Mouse (Mus musculus) embryonic facial prominence, embryonic 10.5 days (tissue): ENCODE results near the gene Snrnp40. TPM values are rescaled to one million over a fixed set of nuclear protein-coding genes. Genes with fewer than 3 reads are reported as not detected.
A peak's percentile ranks its signal among the peaks of the same experiment; 100 is the strongest.

ENCODE experiments used
- DNase-seq: peaks from one replicate; pipeline ENCODE4 v3.0.0-alpha.2; 2017; ENCODE audit warnings: low spot score
- H3K27ac ChIP-seq: fragments of 300-500 bp; sonication (generic); replicated peaks from 2 replicates; pipeline ENCODE4 v1.5.1; 2016; ENCODE audit warnings: mild to moderate bottlenecking
- H3K27me3 ChIP-seq: fragments of 300-500 bp; sonication (generic); replicated peaks from 2 replicates; pipeline ENCODE4 v1.6.1; 2016; ENCODE audit warnings: low read depth, mild to moderate bottlenecking; ENCODE audit not compliant: poor library complexity, severe bottlenecking
- H3K36me3 ChIP-seq: fragments of 300-500 bp; sonication (generic); replicated peaks from 2 replicates; pipeline ENCODE4 v1.6.1; 2016; ENCODE audit warnings: mild to moderate bottlenecking, moderate library complexity
- H3K4me1 ChIP-seq: fragments of 300-500 bp; sonication (generic); 2 replicates; pipeline ENCODE4 v1.6.1; 2016
- H3K4me3 ChIP-seq: fragments of 300-500 bp; sonication (generic); 2 replicates; pipeline ENCODE4 v1.5.1; 2016; ENCODE audit warnings: mild to moderate bottlenecking, moderate library complexity
- H3K9me3 ChIP-seq: fragments of 300-500 bp; sonication (generic); 2 replicates; pipeline ENCODE4 v1.6.1; 2016; ENCODE audit warnings: mild to moderate bottlenecking
- WGBS: fragments of 180-500 bp; shearing (Covaris S2); methylation state at CpG from one replicate; pipeline ENCODE4 v1.1.7; 2016; 5-methylcytosine and 5-hydroxymethylcytosine counted together
- polyA plus RNA-seq: library from polyadenylated mRNA; unstranded; fragments of >200 nt; fragmentation: Nextera tagmentation; extraction: Ambion mirVana; gene quantifications from 2 replicates; pipeline ENCODE4 v1.2.1, GENCODE M21; 2016

The Snrnp40 gene
- polyA plus RNA-seq, 1 experiment from 2014 or later, result 220 TPM

- WGBS, result 92% methylated on average over 9 of the region's 9 CpGs
- Histone ChIP-seq H3K9me3 (no peaks in the 10 kb centered on the region), H3K27me3 (no peaks in the 10 kb centered on the region), H3K36me3 (peaks cover 78% of the 10 kb centered on the region), H3K4me1 (no peaks in the 10 kb centered on the region), H3K27ac (no peak overlapping the region), H3K4me3 (no peak overlapping the region)
- DNase-seq, result no peak
Measured at GRCm38 (mm10) chr4:130327366-130327765, 32.6 kb upstream of the Snrnp40 start.

DNA sequence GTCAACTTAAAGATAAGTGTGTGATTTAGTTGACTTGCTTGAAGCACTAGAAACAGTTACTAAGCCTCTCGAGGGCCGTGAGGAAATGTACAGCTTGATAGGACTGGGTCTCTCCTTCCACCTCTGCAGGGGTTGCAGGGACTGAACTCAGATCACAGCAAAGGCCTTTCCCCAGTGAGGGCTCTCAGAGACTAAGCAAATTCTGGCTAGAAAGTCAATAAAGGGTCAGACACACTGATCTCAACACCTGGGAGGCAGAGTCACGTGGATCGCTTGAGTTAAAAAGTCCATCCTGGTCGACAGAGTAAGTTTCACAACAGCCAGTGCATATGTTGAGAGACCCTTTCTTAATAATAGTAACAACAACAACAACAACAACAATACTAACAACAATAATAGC is 24.1 kb upstream of the Snrnp40 start:
- Histone ChIP-seq H3K27ac (no peak overlapping the region), H3K36me3 (peaks cover 69% of the 10 kb centered on the region), H3K4me3 (no peak overlapping the region), H3K9me3 (no peaks in the 10 kb centered on the region), H3K27me3 (no peaks in the 10 kb centered on the region), H3K4me1 (no peaks in the 10 kb centered on the region)
- WGBS, result 92% methylated on average over 5 of the region's 5 CpGs
- DNase-seq, result no peak

DNA sequence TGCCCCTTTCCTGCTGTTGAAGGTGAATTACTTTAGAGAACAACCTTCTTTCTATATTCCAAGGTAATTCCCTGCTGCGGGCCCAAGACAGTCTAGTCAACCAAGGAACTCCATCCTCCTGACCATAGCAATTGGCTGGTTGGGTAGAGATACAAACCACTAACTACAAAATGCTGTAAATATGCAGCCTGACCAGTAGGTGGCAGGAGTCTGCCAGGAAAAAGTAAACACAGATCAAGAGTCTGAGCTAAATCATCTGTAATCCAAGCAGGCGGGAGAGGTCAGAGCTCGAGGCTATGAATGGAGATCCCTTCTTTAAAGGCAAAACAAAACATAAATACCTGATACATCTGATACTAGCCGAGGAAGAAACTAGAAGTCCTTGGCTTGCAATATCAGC is 18.2 kb upstream of the Snrnp40 start:
- 28% methylated on average over 4 of the region's 4 CpGs for WGBS
- Histone ChIP-seq H3K9me3 (no peaks in the 10 kb centered on the region), H3K27me3 (no peaks in the 10 kb centered on the region), H3K4me3 (no peak overlapping the region), H3K4me1 (peaks cover 4% of the 10 kb centered on the region), H3K27ac (no peak overlapping the region), H3K36me3 (peaks cover 51% of the 10 kb centered on the region)
- peak; percentile 57 for DNase-seq

DNA sequence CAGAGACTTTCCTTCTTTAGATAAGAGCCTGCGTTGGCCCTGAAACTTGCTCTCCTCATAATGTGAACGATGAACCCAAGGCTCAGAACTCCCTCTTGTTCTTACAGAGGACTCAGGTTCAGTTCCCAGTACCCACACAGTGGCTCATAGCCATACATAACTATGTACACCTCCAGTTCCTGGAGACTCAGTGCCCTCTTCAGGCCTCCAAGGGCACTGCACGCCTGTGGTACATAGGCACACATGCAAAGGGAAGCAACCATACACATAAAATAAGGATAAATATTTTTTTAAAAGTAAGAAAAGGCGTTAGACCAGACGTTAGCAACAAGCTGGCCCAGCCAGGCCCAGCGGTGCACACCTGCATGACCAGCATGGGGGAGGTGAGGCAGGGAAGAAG is 10.3 kb upstream of the Snrnp40 start:
- Histone ChIP-seq H3K9me3 (no peaks in the 10 kb centered on the region), H3K4me1 (no peaks in the 10 kb centered on the region), H3K27ac (no peak overlapping the region), H3K27me3 (no peaks in the 10 kb centered on the region), H3K4me3 (no peak overlapping the region), H3K36me3 (peaks cover 87% of the 10 kb centered on the region)
- 96% methylated on average over 6 of the region's 6 CpGs for WGBS
- DNase-seq, result no peak

DNA sequence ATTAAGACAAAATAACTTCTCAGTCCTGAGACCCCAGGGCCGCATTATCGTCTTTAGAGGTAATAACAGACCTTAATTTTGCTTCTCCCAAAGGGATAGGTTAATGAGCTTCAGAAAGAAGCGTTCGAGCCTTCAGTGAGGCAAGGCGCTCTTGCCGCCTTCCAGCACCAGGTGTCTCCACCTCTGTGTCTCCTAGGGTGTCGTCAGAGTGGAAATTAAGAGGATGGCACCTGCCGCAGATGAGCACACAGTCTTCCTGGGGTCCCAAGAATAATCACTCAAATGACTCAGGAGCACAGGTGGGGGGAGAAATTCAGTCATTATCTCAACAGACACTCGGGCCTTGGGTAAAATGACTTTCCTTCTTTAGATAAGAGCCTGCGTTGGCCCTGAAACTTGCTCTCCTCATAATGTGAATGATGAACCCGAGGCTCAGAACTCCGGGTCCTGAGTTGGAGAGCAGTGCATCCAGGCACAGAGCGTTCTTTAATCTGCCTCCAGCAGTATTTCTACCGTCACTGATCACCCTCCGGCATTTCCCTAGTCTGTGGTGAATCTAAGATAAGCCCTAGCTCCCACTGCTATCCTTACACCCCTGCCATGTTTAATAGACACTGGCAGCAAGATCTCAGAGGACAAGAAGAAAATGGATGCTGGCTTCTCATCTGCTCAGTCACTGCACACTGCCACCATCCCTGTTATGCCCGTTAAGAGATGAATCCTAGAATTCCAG is 9.1 kb upstream of the Snrnp40 start:
- Histone ChIP-seq H3K4me3 (no peak overlapping the region), H3K27ac (no peak overlapping the region), H3K27me3 (no peaks in the 10 kb centered on the region), H3K36me3 (peaks cover 87% of the 10 kb centered on the region), H3K4me1 (no peaks in the 10 kb centered on the region), H3K9me3 (no peaks in the 10 kb centered on the region)
- WGBS, result 89% methylated on average over 16 of the region's 16 CpGs
- DNase-seq, result no peak

DNA sequence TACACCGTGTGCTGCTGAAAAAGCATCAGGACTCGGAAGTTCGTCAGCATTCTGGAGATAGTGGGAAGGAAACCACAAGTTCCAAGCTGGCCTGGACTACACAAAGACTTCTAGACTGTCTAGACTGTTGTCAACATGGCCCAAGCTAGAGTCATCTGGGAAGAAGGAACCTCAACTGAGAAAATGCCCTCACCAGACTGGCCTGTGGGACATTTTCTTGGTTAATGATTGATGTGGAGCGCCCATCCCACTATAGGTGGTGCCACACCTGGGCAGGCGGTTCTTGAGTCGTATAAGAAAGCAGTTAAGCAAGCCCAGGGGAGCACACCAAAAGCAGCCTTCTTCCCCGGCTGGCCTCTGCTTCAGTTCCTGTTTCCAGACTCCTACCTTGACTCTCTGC is 7.3 kb upstream of the Snrnp40 start:
- Histone ChIP-seq H3K36me3 (peaks cover 89% of the 10 kb centered on the region), H3K4me1 (no peaks in the 10 kb centered on the region)
- WGBS, result 90% methylated on average over 7 of the region's 7 CpGs

DNA sequence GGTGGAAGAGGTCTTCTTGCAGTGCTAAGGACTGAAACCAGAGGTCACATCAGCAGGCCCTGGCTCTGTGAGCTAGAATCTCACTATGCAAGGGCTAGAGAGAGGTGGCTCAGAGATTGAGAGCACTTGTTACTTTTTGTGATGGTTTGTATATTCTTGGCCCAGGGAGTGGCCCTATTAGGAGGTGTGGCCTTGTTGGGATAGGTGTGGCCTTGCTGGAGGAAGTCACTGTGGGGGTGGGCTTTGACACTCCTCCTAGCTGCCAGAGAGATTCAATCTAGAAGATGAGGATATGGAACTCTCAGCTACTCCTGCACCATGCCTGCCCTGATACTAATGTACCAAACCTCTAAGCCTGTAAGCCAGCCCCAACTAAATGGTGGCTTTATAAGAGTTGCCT is 2.0 kb upstream of the Snrnp40 start:
- H3K36me3 ChIP-seq, result peaks cover 55% of the 10 kb centered on the region
- no peak overlapping the region for H3K27ac ChIP-seq
- no peak for DNase-seq
- H3K4me3 ChIP-seq, result no peak overlapping the region
- H3K27me3 ChIP-seq, result no peaks in the 10 kb centered on the region
- peaks cover 22% of the 10 kb centered on the region for H3K4me1 ChIP-seq
- H3K9me3 ChIP-seq, result 0 out of 2 replicates have a peak, but pooled peaks cover 3% of the 10 kb centered on the region

More for the DNA sequence above, 7.3 kb upstream of the Snrnp40 start:
- no peak overlapping the region for H3K4me3 ChIP-seq
- no peak for DNase-seq
- H3K9me3 ChIP-seq, result 0 out of 2 replicates have a peak, but pooled peaks cover 3% of the 10 kb centered on the region
- no peaks in the 10 kb centered on the region for H3K27me3 ChIP-seq
- no peak overlapping the region for H3K27ac ChIP-seq

GRCm38 (mm10) chr4:130360238-130360590 is 282 bp downstream of the Snrnp40 start:
- no peak for DNase-seq
- H3K9me3 ChIP-seq, result 0 out of 2 replicates have a peak, but pooled peaks cover 3% of the 10 kb centered on the region
- WGBS, result under 1% methylated on average over 19 of the region's 19 CpGs
- peak overlapping the region; percentile 99 for H3K4me3 ChIP-seq
- no peaks in the 10 kb centered on the region for H3K27me3 ChIP-seq
- H3K36me3 ChIP-seq, result peaks cover 54% of the 10 kb centered on the region
- peaks cover 22% of the 10 kb centered on the region for H3K4me1 ChIP-seq
- H3K27ac ChIP-seq, result peak overlapping the region; percentile 93

DNA sequence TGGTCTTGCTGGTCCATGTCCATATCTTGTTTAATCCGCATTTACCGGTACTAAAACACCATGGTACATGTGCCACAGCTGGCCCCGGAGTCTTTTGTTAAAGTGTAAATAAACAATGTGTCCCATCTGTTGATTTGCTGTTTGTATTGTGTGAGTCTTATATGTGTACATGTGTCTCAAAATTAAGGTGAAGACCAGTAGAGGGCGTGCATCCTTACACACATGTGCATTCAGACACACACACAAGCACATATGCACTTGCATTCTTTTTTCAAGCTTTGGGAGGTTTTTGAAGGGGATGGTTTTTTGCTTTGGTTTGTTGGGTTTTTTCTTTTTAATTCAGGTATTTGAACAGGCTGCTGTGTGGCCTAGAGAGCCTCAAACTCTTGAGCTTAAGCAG is 16.7 kb downstream of the Snrnp40 start:
- Histone ChIP-seq H3K36me3 (peaks cover 97% of the 10 kb centered on the region), H3K27me3 (no peaks in the 10 kb centered on the region), H3K4me3 (no peak overlapping the region), H3K9me3 (0 out of 2 replicates have a peak, but pooled peaks cover 3% of the 10 kb centered on the region), H3K27ac (no peak overlapping the region), H3K4me1 (no peaks in the 10 kb centered on the region)
- no peak for DNase-seq
- WGBS, result 91% methylated on average over 4 of the region's 4 CpGs

DNA sequence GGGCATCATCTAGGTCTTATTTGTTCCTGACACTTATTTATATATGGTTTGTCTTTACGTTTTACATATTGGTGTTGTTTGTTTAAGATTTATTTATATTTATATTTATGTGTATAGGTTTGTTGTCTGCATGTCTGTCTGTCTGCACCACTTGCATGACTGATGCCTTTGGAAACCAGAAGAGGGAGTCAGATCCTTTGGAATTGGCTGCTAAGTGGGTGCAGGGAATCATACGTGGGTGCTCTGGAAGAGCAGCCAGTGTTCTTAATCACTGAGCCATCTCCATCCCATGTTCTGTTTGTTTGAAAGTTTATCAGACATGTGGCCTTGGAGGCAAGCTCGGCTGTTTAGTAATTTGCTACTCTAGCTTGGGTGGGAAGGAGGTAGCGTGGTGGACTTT is 17.6 kb downstream of the Snrnp40 start:
- H3K27ac ChIP-seq, result no peak overlapping the region
- H3K9me3 ChIP-seq, result 0 out of 2 replicates have a peak, but pooled peaks cover 3% of the 10 kb centered on the region
- peaks cover 100% of the 10 kb centered on the region for H3K36me3 ChIP-seq
- no peak for DNase-seq
- H3K4me3 ChIP-seq, result no peak overlapping the region
- H3K4me1 ChIP-seq, result no peaks in the 10 kb centered on the region
- H3K27me3 ChIP-seq, result no peaks in the 10 kb centered on the region
- 89% methylated on average over 4 of the region's 4 CpGs for WGBS

GRCm38 (mm10) chr4:130379181-130379580 is 19.2 kb downstream of the Snrnp40 start:
- no peak for DNase-seq
- Histone ChIP-seq H3K4me1 (no peaks in the 10 kb centered on the region), H3K27me3 (no peaks in the 10 kb centered on the region), H3K9me3 (0 out of 2 replicates have a peak, but pooled peaks cover 3% of the 10 kb centered on the region), H3K27ac (no peak overlapping the region), H3K4me3 (no peak overlapping the region), H3K36me3 (peaks cover 100% of the 10 kb centered on the region)
- WGBS, result 93% methylated on average over 2 of the region's 2 CpGs

GRCm38 (mm10) chr4:130380418-130380817 is 20.5 kb downstream of the Snrnp40 start:
- H3K9me3 ChIP-seq, result 0 out of 2 replicates have a peak, but pooled peaks cover 3% of the 10 kb centered on the region
- peaks cover 100% of the 10 kb centered on the region for H3K36me3 ChIP-seq
- DNase-seq, result no peak

DNA sequence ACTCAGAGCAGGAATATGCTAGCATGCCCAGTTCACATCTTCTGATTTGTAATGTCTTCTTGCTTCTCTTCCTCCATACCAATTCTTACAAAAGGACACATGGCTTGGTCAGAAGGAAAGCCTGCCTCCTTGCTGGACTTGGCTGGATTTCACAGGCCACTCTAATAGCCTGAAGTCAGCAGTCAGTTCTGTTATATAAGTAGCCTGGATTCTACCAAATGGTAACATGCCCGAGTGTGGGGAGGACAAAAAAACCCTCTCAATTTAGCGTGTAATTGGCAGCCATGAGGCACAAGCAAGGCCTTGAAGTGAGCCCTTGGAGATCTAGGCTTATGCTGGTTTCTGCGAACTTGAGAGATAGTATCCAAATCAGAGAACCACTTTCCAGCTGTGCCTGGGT is 27.3 kb downstream of the Snrnp40 start:
- 81% methylated on average over 3 of the region's 3 CpGs for WGBS
- Histone ChIP-seq H3K9me3 (no peaks in the 10 kb centered on the region), H3K4me1 (peaks cover under 1% of the 10 kb centered on the region; the same call in 1 of the 2 replicates), H3K27me3 (no peaks in the 10 kb centered on the region), H3K27ac (no peak overlapping the region), H3K4me3 (no peak overlapping the region), H3K36me3 (peaks cover 92% of the 10 kb centered on the region)
- DNase-seq, result no peak

More at GRCm38 (mm10) chr4:130380418-130380817, 20.5 kb downstream of the Snrnp40 start:
- WGBS, result 91% methylated on average over 2 of the region's 2 CpGs
- Histone ChIP-seq H3K27me3 (no peaks in the 10 kb centered on the region), H3K27ac (no peak overlapping the region), H3K4me1 (no peaks in the 10 kb centered on the region), H3K4me3 (no peak overlapping the region)
